Mouse (Mus musculus) yolk sac, embryonic 10.5 days (tissue): ENCODE results near the gene Il1rap.

Experiments used
- DNase-seq: peaks from one replicate; pipeline ENCODE4 v3.0.0-alpha.2; 2017; ENCODE audit warnings: low spot score

Gene Il1rap

GRCm38 (mm10) chr16:26728139-26728538, 146.6 kb downstream of the Il1rap start:
- no peak for DNase-seq

- DNase-seq, result no peak
These were observed 149.4 kb downstream of the Il1rap start for GRCm38 (mm10) chr16:26730941-26731340.

GRCm38 (mm10) chr16:26732566-26732965, 151.1 kb downstream of the Il1rap start:
- no peak for DNase-seq

- DNase-seq, result no peak
These were observed 174.1 kb downstream of the Il1rap start for GRCm38 (mm10) chr16:26755381-26756155.

- DNase-seq, result no peak
These were observed 194.5 kb downstream of the Il1rap start for GRCm38 (mm10) chr16:26775976-26776375.

GRCm38 (mm10) chr16:26777132-26777531, 195.6 kb downstream of the Il1rap start:
- DNase-seq, result no peak
